Comparison of ENCODE assay signal across 8 mouse cellular contexts in the genomic region with DNA sequence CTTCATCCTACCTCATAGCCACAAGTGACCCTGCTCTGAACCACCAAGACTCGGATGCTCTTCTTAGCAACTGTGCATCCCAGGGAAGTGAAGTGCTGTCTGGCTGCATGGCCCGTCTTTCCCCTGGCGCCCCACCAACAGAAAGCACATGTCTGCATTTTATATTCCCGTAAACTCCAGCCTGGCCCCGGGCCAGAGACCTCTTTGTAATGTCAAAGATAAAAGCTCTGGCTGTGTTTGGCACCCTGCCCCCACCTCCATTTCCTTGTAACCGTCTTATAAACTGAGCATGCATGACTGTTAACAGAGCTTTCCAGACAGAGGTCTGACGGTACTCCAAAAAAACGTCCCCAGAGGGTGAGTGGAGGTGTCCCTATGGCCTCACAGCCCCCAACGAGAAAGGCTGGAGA.
A peak's percentile ranks its signal among the peaks of the same experiment; 100 is the strongest.
DNase-seq lines count a peak whose midpoint lies in the region; ATAC-seq and TF ChIP-seq lines count a peak whose summit lies in the region.

No protein-coding gene starts in this region.

- H3K4me2 ChIP-seq in forebrain, embryonic 12.5 days = no peak overlapping the region
- no peak overlapping the region for H3K4me2 ChIP-seq in hindbrain, embryonic 12.5 days (replicated peaks)
- 0 out of 2 replicates have a peak overlapping the region, but pooled peaks have one; percentile 15 for H3K4me2 ChIP-seq in limb, embryonic 14.5 days (replicated peaks; ENCODE audit: low read depth, low read length, severe bottlenecking)
- no peak overlapping the region for H3K4me2 ChIP-seq in midbrain, embryonic 13.5 days (replicated peaks)

- ATAC-seq in forebrain, embryonic 12.5 days (ENCODE audit: low FRiP score) = peak; percentile 33; the same call in 1 of the 2 replicates
- peak; percentile 42 for ATAC-seq in hindbrain, embryonic 12.5 days (ENCODE audit: low FRiP score)
- peak; percentile 64 for ATAC-seq in limb, embryonic 14.5 days (ENCODE audit: low FRiP score, low read depth)
- ATAC-seq in midbrain, embryonic 13.5 days = peak; percentile 61; the same call in 1 of the 2 replicates

- no peak for TF ChIP-seq POLR2A in limb, embryonic 14.5 days (IDR thresholded peaks at IDR 0.05; ENCODE audit: borderline replicate concordance, extremely low read depth, insufficient read depth, insufficient read length)

- H3K9me3 ChIP-seq in forebrain, embryonic 12.5 days = no peaks in the 10 kb centered on the region
- no peaks in the 10 kb centered on the region for H3K9me3 ChIP-seq in hindbrain, embryonic 12.5 days (replicated peaks)
- H3K9me3 ChIP-seq in limb, embryonic 14.5 days (ENCODE audit: control insufficient read depth, low read length) = no peaks in the 10 kb centered on the region
- H3K9me3 ChIP-seq in midbrain, embryonic 13.5 days = no peaks in the 10 kb centered on the region

- peak; percentile 82 to 89 for DNase-seq in adrenal gland, adult (ENCODE audit: inconsistent age in 2 of 2, low spot score in 1 of 2)
- peak; percentile 57 for DNase-seq in c-Kit-positive CD71-positive TER-119-negative erythroid progenitor cells, embryonic 14.5 days (ENCODE audit: low read depth)
- peak; percentile 92 for DNase-seq in limb, embryonic 14.5 days (ENCODE audit: low spot score)
- peak; percentile 52 for DNase-seq in urinary bladder, postnatal 25 days (ENCODE audit: low spot score)
- DNase-seq in left cerebral cortex, adult 11 months (ENCODE audit: low spot score) = no peak

- peaks cover 31% of the 10 kb centered on the region for H3K4me1 ChIP-seq in forebrain, embryonic 12.5 days
- peaks cover 44% of the 10 kb centered on the region for H3K4me1 ChIP-seq in hindbrain, embryonic 12.5 days
- peaks cover 44% of the 10 kb centered on the region for H3K4me1 ChIP-seq in limb, embryonic 14.5 days (ENCODE audit: control insufficient read depth, insufficient read depth, low read length)
- peaks cover 39% of the 10 kb centered on the region for H3K4me1 ChIP-seq in midbrain, embryonic 13.5 days (replicated peaks)

- 30% methylated on average over 9 of the region's 9 CpGs for WGBS in forebrain, embryonic 12.5 days
- 21% methylated on average over 9 of the region's 9 CpGs for WGBS in hindbrain, embryonic 12.5 days
- 3% methylated on average over 9 of the region's 9 CpGs for WGBS in limb, embryonic 14.5 days
- WGBS in midbrain, embryonic 13.5 days = 27% methylated on average over 9 of the region's 9 CpGs

- H3K27ac ChIP-seq in forebrain, embryonic 12.5 days = no peak overlapping the region
- H3K27ac ChIP-seq in hindbrain, embryonic 12.5 days = no peak overlapping the region
- no peak overlapping the region for H3K27ac ChIP-seq in limb, embryonic 14.5 days (replicated peaks; ENCODE audit: low read depth, low read length)
- no peak overlapping the region for H3K27ac ChIP-seq in midbrain, embryonic 13.5 days

- H3K4me3 ChIP-seq in forebrain, embryonic 12.5 days (replicated peaks) = no peak overlapping the region
- H3K4me3 ChIP-seq in hindbrain, embryonic 12.5 days = no peak overlapping the region
- H3K4me3 ChIP-seq in limb, embryonic 14.5 days (replicated peaks; ENCODE audit: low read length) = no peak overlapping the region
- H3K4me3 ChIP-seq in midbrain, embryonic 13.5 days (replicated peaks) = no peak overlapping the region

- H3K36me3 ChIP-seq in forebrain, embryonic 12.5 days (replicated peaks) = no peaks in the 10 kb centered on the region
- no peaks in the 10 kb centered on the region for H3K36me3 ChIP-seq in hindbrain, embryonic 12.5 days
- H3K36me3 ChIP-seq in limb, embryonic 14.5 days (ENCODE audit: control insufficient read depth, insufficient read depth, low read length) = no peaks in the 10 kb centered on the region
- H3K36me3 ChIP-seq in midbrain, embryonic 13.5 days = no peaks in the 10 kb centered on the region

- no peak overlapping the region for H3K9ac ChIP-seq in forebrain, embryonic 12.5 days
- no peak overlapping the region for H3K9ac ChIP-seq in hindbrain, embryonic 12.5 days
- no peak overlapping the region for H3K9ac ChIP-seq in limb, embryonic 14.5 days (ENCODE audit: low read depth, low read length, severe bottlenecking)
- H3K9ac ChIP-seq in midbrain, embryonic 13.5 days (replicated peaks) = no peak overlapping the region

- H3K27me3 ChIP-seq in forebrain, embryonic 12.5 days = 0 out of 2 replicates have a peak, but pooled peaks cover 3% of the 10 kb centered on the region
- H3K27me3 ChIP-seq in hindbrain, embryonic 12.5 days = no peaks in the 10 kb centered on the region
- H3K27me3 ChIP-seq in limb, embryonic 14.5 days (ENCODE audit: control insufficient read depth, insufficient read depth, low read length) = no peaks in the 10 kb centered on the region
- H3K27me3 ChIP-seq in midbrain, embryonic 13.5 days = 0 out of 2 replicates have a peak, but pooled peaks cover 11% of the 10 kb centered on the region
